Mouse (Mus musculus) layer of hippocampus, adult 18-20 months (tissue): Measurements from ENCODE around the gene Tmem108. TPM values are rescaled to one million over a fixed set of nuclear protein-coding genes. Genes with fewer than 3 reads are reported as not detected.
"Not testable (repeated sequence)": the region's sequence is repeated elsewhere in the genome, so short reads cannot be mapped to it uniquely, and the experiment has no call there.

Experiments
- DNase-seq, 2 experiments: peaks; one replicate each; pipeline ENCODE4 v3.0.0; 2022; ENCODE audit warnings: low spot score in 2 of 2
- total RNA-seq, 2 experiments: library from RNA; stranded (reverse); gene quantifications; 2 replicates each; pipeline ENCODE4 v1.2.3; 2021

The Tmem108 gene
- total RNA-seq, 2 experiments from 2014 or later, result 32.1 to 35.4 TPM

GRCm38 (mm10) chr9:103687130-103687529 lies 74.5 kb downstream of the Tmem108 start:
- DNase-seq, result no peak

- no peak for DNase-seq
Observed at GRCm38 (mm10) chr9:103681741-103682330, 79.8 kb downstream of the Tmem108 start.

- no peak for DNase-seq
Observed at GRCm38 (mm10) chr9:103679234-103679633, 82.4 kb downstream of the Tmem108 start.

GRCm38 (mm10) chr9:103678531-103679060 lies 83.0 kb downstream of the Tmem108 start:
- no peak for DNase-seq

GRCm38 (mm10) chr9:103677811-103678210 lies 83.8 kb downstream of the Tmem108 start:
- DNase-seq, result no peak

GRCm38 (mm10) chr9:103675721-103676480 lies 85.7 kb downstream of the Tmem108 start:
- DNase-seq, result no peak

GRCm38 (mm10) chr9:103672881-103673280 lies 88.8 kb downstream of the Tmem108 start:
- DNase-seq, result no peak

GRCm38 (mm10) chr9:103670592-103671113 lies 91.0 kb downstream of the Tmem108 start:
- not testable (repeated sequence) for DNase-seq

- no peak for DNase-seq
Observed at GRCm38 (mm10) chr9:103668830-103669229, 92.8 kb downstream of the Tmem108 start.

- DNase-seq, result no peak
Observed at GRCm38 (mm10) chr9:103665817-103666216, 95.8 kb downstream of the Tmem108 start.

- DNase-seq, result no peak
Observed at GRCm38 (mm10) chr9:103664151-103664550, 97.5 kb downstream of the Tmem108 start.

GRCm38 (mm10) chr9:103661873-103662272 lies 99.8 kb downstream of the Tmem108 start:
- no peak for DNase-seq

- DNase-seq, result no peak
Observed at GRCm38 (mm10) chr9:103657981-103658380, 103.7 kb downstream of the Tmem108 start.

GRCm38 (mm10) chr9:103657183-103657975 lies 104.3 kb downstream of the Tmem108 start:
- DNase-seq, result no peak

GRCm38 (mm10) chr9:103653995-103654587 lies 107.5 kb downstream of the Tmem108 start:
- no peak for DNase-seq

- peak; percentile 51 to 75 for DNase-seq
Observed at GRCm38 (mm10) chr9:103652127-103652882, 109.3 kb downstream of the Tmem108 start.

- DNase-seq, result no peak
Observed at GRCm38 (mm10) chr9:103646605-103647004, 115.0 kb downstream of the Tmem108 start.

- no peak for DNase-seq
Observed at GRCm38 (mm10) chr9:103645724-103646123, 115.9 kb downstream of the Tmem108 start.

- no peak for DNase-seq
Observed at GRCm38 (mm10) chr9:103642300-103642699, 119.3 kb downstream of the Tmem108 start.

GRCm38 (mm10) chr9:103641340-103641739 lies 120.3 kb downstream of the Tmem108 start:
- DNase-seq, result no peak
